Mouse (Mus musculus) cerebellum, postnatal 14 days (tissue): ENCODE results near the gene Prr7.
A peak's percentile ranks its signal among the peaks of the same experiment; 100 is the strongest.

Source experiments
- DNase-seq, 2 experiments: peaks; one replicate each; pipeline ENCODE4 v3.0.0; 2021; ENCODE audit warnings: mixed read lengths in 2 of 2

Prr7 gene

DNA sequence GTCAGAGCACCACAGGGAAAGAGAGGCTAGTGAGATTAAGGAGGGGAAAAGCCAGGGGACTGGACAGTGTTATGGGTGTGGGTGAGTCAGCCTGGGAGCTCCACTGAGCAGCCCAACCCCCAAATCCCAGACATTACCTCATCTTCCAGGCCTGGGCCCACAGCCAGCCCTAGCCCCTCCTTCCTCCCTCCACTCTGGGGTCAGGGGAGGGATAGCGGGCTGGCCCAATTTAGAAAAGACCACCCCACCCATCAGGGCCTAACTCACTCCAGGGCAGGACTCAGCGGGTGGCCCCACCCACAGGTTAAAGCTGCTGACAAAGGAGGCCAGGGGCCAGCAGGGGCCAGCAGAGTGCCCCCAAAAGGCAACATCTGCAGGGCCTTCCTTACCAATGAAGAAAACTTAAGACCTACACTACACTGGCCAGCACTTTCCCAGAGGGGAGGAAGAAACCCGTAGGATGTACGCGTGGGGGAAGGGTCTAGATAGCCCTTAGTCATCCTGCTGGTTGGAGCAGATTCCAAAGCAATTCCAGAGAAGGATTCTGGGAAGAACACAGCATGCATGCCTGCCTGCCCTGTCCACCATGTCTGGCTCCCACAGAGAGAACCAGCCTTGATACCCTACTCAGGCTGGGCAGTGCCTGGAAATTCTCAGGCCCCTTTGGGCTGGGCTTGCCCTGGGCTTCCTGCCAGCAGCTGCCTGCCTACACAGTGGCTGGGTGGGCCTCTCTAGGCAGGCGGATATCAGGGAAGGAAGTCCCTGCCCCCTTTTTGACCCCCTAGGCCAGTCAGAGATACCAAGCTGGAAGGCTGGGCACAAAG lies 46.8 kb downstream of the Prr7 start:
- DNase-seq = peak; percentile 34 to 56

DNA sequence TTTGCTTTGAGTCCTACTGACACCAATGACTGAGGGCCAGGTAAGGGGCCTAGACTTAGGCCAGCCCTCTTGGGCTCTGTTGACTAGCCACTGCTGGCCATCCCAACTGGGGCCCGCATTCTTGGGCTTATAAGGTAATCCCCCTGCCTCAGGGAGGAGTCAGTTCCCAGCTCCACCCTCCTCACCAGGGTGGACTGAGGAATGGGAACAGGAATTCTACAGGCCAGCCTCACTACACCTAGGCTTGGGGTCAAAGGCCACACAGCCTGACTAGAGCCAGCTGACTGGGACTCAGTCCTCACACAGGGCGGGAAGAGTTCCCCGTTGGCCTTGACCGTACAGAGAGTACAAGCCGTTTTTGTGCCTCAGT lies 47.4 kb downstream of the Prr7 start:
- DNase-seq = no peak

DNA sequence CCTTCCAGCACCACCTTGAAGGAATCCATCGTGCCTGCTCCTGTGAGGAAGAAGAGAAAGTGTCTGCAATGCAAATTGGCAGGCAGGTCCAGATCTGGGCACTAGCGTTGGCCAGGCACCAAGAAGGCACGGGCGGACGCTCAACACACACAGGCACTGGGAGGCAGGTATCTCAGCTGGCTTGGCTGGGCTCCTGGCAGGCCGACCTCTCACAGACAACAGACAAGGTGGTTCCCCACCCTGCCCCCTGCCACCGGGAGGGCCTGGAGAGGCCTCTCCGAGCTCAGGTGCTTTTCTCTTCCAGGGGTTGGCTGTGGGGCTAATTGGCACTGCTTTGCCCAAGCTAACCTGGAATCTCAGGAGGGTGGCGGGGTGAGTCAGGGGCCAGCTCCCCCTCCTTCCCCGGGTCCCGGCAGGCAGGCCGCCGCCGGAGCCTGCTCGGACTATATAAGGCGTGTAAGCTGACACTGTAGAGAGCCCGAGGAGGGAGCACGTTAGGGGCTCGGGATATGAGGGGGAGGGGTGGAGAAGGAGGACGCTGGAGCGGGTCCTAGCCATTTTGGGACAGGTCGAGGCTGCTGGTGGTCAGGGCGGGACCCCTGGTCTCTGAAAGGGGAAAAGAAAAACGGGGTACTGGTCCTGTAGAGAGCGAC lies 48.4 kb downstream of the Prr7 start:
- peak; percentile 75 to 77 for DNase-seq

DNA sequence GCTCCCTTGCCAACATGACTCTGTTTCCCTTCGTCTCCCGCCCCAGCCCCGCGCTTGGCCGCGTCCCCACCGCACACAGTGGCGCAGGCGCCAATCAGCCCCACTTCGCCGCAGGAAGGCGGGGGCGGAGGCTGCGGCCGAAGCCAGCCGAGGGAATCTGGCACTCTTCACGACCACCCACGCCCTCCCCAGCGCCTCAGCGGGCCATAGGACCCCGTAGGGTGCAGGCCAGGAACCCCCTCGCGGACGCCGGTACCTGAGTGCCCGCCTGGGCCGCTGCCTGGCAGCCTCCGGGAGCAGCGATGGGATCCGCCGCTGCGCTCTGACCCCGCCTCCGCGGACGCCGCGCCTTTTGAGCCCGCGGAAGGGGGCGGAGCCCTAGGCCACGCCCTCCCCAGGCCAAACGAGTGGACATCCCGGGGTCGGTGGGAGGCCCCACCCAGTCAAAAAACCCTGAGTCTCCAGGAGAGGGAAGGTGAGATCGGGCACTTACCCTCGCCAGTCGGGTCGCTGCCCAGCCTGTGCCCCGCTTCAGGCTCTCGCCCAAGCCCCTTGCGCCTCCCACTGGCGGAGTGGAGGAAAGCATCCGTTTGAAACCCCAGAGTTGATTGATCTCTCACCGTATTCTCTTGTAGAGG lies 49.2 kb downstream of the Prr7 start, which contains the start of gene Pdlim7:
TSS of gene Pdlim7 (minus strand) at position 566 of the 638 bp plus-strand sequence.
- peak; percentile 94 to 95 for DNase-seq

DNA sequence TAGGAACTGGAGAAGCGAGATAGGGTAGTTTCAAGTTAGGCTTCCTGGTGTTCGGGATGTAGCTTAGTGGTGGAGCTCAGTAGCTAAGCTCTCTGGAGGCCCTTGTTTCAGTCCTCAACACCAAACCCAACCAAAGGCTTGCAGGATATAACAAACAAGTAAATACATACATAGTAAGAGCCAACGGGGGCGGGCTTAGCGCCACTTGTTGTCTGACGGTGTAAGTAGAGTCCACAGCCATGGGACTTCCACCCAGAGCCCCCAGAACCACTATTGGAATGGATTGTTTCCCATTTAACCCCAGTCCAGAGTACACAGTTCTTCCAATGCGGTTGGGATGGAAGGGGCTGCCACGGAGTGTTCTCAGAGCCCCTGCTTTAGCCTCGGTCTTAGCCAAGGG lies 49.8 kb downstream of the Prr7 start:
- no peak for DNase-seq

DNA sequence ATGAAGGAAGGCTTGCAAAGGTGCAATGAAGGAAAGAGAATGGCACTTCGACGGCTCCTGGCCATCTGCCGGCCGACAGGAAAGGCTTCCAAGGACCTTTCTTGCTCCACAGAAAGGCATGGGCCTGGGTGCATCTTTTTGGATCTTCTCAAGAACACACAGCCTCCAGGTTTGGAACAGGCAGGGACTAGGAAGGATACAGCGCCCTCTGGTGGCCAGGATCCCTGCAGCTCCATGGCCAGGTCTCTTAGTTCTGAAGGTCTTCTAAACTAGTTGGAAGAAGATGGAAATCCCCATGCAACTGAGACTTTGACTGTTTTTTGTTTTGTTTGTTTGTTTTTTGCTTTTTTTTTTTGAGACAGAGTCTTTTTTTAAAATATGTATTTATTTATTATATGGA lies 52.9 kb downstream of the Prr7 start:
- DNase-seq = peak; percentile 96 to 97

DNA sequence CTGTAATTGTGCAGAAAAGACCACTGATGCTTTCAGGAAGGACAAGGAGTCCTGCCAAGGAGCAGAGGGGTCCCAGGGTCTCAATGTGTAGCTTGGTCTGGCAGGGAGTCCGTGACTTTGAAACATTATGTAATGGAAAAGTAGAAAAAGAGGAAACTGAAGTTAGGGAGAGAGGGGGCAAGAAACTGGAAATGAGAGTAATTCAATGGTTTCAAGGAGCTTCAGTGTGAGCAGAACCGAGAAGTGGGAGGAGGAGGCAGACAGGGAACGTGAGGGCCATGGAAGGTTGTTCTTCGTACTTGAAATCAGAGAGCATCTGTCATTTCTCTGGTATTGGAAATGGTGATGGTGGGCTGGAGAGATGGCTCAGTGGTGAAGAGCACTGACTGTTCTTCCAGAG lies 55.5 kb downstream of the Prr7 start:
- DNase-seq = no peak

DNA sequence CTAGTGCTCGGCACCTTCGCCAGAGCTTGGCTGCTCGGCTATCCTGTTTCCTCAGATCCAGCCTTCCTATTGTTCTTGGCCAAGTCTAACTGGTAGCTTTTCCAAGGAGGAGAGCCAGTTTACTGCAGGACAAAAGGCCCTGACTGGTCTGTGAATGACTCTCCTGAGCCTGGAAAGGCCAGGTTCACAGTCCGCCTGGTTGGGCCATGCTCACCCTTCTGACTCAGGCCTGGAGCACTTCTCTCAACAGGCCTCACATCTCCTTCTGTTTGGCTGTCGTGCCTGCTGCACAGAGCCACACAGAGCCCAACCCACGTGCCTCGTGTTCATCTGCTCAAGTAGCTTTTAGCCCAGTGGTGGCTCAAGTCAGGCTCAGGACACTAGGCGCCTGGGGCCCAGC lies 58.7 kb downstream of the Prr7 start:
- no peak for DNase-seq
